Mouse (Mus musculus): ENCODE data around the gene Ppp1r35. TPM values are rescaled to one million over a fixed set of nuclear protein-coding genes. Genes with fewer than 3 reads are reported as not detected.

The Ppp1r35 gene
- polyA plus RNA-seq, 1 experiment from 2014 or later = 30.6 TPM

DNA sequence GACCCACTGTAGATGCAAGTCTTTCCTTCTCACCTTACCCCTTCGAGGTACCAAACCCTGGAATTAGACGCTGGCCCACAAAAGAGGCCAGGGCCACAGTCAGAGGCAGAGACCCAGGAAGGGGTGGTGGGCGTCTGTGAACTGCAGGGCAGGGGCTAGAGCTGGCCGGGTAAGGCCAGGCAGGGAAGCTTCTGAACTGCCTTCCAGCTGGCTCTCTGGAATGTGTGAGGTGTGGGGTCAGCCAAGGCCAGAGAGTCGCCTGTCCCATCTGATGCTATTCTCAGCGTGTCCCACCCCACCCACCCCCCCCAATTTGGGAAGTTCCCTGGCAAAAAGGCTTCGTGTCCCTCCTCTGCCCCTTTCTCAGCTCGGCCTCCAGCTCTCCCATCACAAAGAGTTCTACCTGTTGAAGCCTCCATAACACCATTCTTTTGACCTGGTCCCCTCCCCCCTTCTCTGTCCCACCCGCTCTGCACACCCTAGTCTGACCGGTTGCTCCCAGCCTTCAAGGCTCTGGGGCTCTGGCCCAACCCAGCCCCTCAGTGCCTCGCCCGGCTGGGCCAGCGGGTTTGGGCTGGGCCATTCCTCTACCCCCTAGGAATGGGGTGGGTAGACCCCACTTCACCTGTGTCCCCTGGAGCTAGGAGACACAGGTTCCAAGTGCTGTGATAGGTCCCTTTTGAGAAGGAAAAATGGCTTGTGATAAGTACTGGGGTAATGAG lies 25.4 kb upstream of the Ppp1r35 start:
- Histone ChIP-seq H3K4me1 (peaks cover 15% of the 10 kb centered on the region), H3K9ac (no peak overlapping the region), H3K27ac (peak overlapping the region; percentile 11; the same call in 1 of the 2 replicates), H3K36me3 (peaks cover 64% of the 10 kb centered on the region), H3K9me3 (no peaks in the 10 kb centered on the region), H3K27me3 (no peaks in the 10 kb centered on the region), H3K4me2 (no peak overlapping the region), H3K4me3 (no peak overlapping the region)
- ATAC-seq (ENCODE audit: insufficient number of reproducible peaks, insufficient read depth, low FRiP score, low TSS enrichment, low read depth) = no peak
- 72% methylated on average over 13 of the region's 13 CpGs for WGBS

DNA sequence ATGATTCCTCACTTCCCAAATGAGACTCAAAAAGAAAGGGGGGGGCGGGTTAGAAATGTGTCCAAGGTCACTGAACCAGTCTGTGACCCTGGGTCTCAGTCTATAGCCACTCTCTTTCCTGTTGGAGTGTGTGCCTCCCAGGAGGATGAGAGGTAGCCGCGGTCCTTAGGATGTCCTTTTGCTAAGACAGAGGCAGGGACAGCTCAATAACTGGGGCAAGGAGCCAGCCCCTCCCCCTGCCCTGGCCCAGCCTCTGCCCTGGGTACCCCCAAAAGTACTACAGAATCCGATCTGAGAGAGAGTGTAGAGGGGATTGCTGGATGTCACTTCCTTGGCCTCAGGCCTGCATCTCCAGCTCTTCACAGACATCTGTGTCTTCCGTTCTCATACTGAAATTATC lies 23.2 kb upstream of the Ppp1r35 start:
- peaks cover 16% of the 10 kb centered on the region; the same call in 1 of the 2 replicates for H3K4me1 ChIP-seq
- peaks cover 78% of the 10 kb centered on the region for H3K36me3 ChIP-seq
- H3K9ac ChIP-seq = no peak overlapping the region
- no peak overlapping the region for H3K4me2 ChIP-seq
- H3K27ac ChIP-seq = no peak overlapping the region
- 82% methylated on average over 5 of the region's 5 CpGs for WGBS
- no peaks in the 10 kb centered on the region for H3K27me3 ChIP-seq
- no peak for ATAC-seq (ENCODE audit: insufficient number of reproducible peaks, insufficient read depth, low FRiP score, low TSS enrichment, low read depth)
- H3K4me3 ChIP-seq = no peak overlapping the region
- H3K9me3 ChIP-seq = no peaks in the 10 kb centered on the region

DNA sequence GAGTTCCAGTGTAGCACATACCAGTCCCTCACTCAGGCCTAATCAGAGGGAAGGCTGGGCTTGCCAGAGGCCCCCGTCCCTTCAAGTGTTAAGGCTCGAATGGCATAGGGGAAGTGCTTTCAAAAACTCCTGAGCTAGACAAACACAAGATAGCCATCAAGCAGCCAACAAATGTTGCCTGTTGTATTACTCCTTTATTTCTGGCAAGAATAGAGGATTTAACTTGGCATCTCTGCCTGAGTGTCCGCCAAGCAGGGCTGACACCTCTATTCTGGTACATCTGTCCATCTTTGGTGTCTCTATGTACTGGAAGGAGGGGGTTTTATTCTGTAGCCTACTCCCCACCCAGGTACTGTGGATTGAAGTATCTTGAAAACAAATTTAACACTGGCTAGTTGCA lies 22.5 kb upstream of the Ppp1r35 start:
- ATAC-seq (ENCODE audit: insufficient number of reproducible peaks, insufficient read depth, low FRiP score, low TSS enrichment, low read depth) = no peak
- H3K27ac ChIP-seq = no peak overlapping the region
- WGBS = 68% methylated on average over 3 of the region's 3 CpGs
- no peak overlapping the region for H3K9ac ChIP-seq
- no peak overlapping the region for H3K4me2 ChIP-seq
- H3K27me3 ChIP-seq = no peaks in the 10 kb centered on the region
- H3K36me3 ChIP-seq = peaks cover 71% of the 10 kb centered on the region
- no peaks in the 10 kb centered on the region for H3K9me3 ChIP-seq
- no peak overlapping the region for H3K4me3 ChIP-seq
- peaks cover 16% of the 10 kb centered on the region; the same call in 1 of the 2 replicates for H3K4me1 ChIP-seq

DNA sequence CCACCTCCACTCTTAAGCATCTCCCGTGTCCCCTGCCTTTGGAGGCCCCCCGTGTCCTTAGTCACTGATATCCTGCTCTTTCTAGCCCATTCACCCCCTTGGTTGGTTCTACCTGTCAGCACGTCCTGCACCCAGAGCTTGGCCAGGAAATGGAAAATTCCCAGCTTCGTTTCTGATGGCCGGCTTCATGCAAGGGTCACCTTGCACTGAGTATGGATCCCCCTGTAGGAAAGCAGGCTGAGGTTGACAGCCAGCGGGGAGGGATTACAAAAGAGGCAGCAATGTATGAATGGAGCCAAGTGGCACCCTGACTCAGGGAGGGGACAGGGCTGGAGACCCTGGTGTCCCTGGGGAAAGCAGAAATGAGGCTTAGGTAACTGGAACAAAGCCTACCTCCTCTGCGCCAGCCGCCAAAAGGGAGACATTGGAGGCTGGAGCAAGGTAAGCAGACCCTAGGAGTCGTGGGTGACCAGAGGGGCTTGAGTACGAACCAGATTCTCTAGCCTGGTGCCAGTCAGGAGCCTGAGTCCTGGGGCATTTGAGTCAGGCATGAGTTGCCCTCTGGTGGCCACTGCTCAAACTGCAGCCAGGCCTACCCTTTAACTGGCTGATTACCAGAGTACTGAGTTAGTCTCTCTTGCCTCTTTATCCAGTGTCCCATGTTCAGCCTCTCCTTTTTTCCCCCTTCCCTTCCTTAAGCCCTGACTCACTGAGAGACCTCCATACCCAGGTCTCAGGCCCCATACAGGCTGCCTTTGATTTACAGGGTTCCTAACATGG lies 21.6 kb upstream of the Ppp1r35 start:
- Histone ChIP-seq H3K36me3 (peaks cover 62% of the 10 kb centered on the region), H3K4me2 (no peak overlapping the region), H3K9ac (peak overlapping the region; percentile 49; the same call in 1 of the 2 replicates), H3K4me3 (no peak overlapping the region), H3K27ac (no peak overlapping the region), H3K9me3 (no peaks in the 10 kb centered on the region), H3K4me1 (peaks cover 16% of the 10 kb centered on the region; the same call in 1 of the 2 replicates), H3K27me3 (no peaks in the 10 kb centered on the region)
- 44% methylated on average over 10 of the region's 10 CpGs for WGBS
- ATAC-seq (ENCODE audit: insufficient number of reproducible peaks, insufficient read depth, low FRiP score, low TSS enrichment, low read depth) = no peak

DNA sequence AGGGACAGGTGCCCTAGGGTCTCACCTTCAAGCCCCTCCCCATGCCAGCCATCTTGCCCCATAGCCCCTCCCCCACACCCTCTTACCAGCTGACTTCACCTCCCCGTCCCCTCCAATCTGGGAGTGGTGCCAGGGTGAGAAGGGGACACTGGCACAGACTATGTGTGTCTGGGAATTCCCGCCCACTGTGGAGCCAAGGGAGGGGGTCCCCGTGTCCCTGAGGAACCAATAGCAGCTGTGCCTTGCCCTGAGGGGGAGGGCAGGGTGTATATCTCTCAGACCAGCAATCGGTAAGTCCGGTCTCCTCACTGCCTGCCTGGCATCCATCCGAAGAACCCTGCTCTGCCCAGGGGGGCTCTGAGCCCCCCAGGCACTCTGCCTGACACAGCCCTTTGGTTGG lies 20.8 kb upstream of the Ppp1r35 start:
- H3K9ac ChIP-seq = no peak overlapping the region
- H3K27ac ChIP-seq = no peak overlapping the region
- no peaks in the 10 kb centered on the region for H3K27me3 ChIP-seq
- no peak overlapping the region for H3K4me2 ChIP-seq
- 83% methylated on average over 6 of the region's 6 CpGs for WGBS
- peaks cover 55% of the 10 kb centered on the region for H3K36me3 ChIP-seq
- ATAC-seq (ENCODE audit: insufficient number of reproducible peaks, insufficient read depth, low FRiP score, low TSS enrichment, low read depth) = no peak
- H3K4me3 ChIP-seq = no peak overlapping the region
- H3K9me3 ChIP-seq = no peaks in the 10 kb centered on the region
- H3K4me1 ChIP-seq = peaks cover 16% of the 10 kb centered on the region; the same call in 1 of the 2 replicates

DNA sequence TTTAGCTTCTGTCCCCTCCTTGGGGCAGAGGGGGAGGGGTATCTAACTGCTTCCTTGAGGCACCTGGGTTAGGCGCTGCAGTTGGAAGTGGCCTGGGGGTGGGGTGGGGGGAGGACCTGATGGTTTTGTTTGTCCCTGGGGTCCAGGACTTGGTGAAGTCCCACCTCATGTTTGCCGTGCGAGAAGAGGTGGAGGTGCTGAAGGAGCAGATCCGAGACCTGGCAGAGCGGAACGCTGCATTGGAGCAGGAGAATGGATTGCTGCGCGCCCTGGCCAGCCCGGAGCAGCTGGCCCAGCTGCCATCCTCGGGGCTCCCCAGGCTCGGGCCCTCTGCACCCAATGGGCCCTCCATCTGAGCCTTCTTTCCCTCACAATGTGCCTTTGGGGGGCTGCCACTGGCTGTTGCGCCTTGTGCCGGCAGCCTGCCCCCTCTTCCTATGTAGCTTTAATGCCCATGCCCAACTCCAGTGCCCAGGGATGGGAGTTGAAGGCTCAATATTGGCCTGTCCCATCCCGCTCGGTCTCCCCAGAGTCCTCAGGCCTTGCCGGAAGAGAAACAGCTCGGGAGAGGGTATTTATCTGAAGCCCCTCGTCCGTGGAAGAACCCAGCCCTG lies 19.6 kb upstream of the Ppp1r35 start:
- Histone ChIP-seq H3K27ac (peak overlapping the region; percentile 48), H3K4me3 (no peak overlapping the region), H3K4me1 (peaks cover 16% of the 10 kb centered on the region; the same call in 1 of the 2 replicates), H3K36me3 (peaks cover 45% of the 10 kb centered on the region), H3K9ac (peak overlapping the region; percentile 17; the same call in 1 of the 2 replicates), H3K9me3 (no peaks in the 10 kb centered on the region), H3K4me2 (no peak overlapping the region), H3K27me3 (no peaks in the 10 kb centered on the region)
- 86% methylated on average over 19 of the region's 19 CpGs for WGBS
- no peak for ATAC-seq (ENCODE audit: insufficient number of reproducible peaks, insufficient read depth, low FRiP score, low TSS enrichment, low read depth)

DNA sequence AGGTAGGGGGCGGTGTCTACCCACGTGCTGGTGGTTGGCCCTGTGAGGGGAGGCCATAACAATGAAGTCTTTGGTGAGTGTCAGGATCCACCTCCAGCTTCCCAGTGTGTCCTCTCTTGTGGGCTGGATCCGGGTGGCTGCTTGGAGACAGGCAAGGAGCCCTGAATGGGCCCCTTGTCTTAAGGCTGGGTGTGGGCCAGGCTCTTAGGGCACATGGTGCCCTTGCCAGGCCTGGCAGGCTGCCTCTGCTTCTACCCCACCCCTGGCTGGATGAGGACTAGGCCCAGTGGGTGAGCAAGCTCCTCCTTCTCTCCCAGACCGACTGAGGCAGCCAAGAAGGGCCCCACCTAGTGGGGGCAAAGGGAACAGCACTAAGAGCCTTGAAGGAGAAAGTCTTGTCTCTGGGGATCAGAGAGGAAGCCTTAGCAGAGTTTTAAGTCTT lies 18.7 kb upstream of the Ppp1r35 start:
- Histone ChIP-seq H3K9me3 (no peaks in the 10 kb centered on the region), H3K9ac (no peak overlapping the region), H3K4me1 (peaks cover 16% of the 10 kb centered on the region; the same call in 1 of the 2 replicates), H3K36me3 (peaks cover 41% of the 10 kb centered on the region), H3K4me2 (no peak overlapping the region), H3K27ac (peak overlapping the region; percentile 48; the same call in 1 of the 2 replicates), H3K27me3 (no peaks in the 10 kb centered on the region), H3K4me3 (no peak overlapping the region)
- WGBS = 19% methylated on average over 4 of the region's 4 CpGs
- ATAC-seq (ENCODE audit: insufficient number of reproducible peaks, insufficient read depth, low FRiP score, low TSS enrichment, low read depth) = peak; percentile 75

DNA sequence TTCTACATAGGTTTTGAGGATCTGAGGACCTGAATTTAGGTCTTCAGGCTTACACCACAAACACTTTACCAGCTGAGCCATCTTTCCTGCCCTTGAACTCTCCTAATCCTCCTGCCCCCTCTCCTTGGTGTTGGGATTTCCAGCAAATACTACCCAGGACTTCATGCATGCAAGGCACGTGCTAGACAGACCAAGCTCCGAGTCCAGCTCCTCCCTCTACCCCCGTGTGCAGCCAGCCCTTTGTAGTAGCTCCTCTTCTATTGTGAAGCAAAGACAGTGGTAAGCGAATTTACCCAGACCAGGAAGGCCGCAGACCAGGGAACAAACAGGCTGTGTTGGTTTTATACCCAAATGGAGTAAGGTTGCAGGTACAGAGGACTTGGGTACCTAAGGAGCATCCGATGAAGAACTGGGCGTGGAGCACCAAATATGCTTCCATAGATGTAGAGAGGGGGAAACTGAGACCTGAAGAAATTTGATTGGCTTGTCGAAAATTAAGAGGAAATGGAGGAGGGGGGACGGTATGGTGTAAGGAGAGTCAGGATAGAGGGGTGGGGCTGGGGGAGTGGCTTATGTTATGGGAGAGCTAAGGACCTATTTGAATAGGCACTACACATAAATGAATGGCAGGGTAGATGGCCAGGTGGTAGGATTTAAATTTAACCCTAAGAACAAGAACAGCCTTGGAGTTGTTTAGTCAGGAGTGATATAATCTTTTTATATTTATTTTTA lies 13.9 kb upstream of the Ppp1r35 start:
- H3K9ac ChIP-seq = no peak overlapping the region
- H3K4me1 ChIP-seq = peaks cover 6% of the 10 kb centered on the region; the same call in 1 of the 2 replicates
- H3K27me3 ChIP-seq = no peaks in the 10 kb centered on the region
- H3K4me3 ChIP-seq = no peak overlapping the region
- H3K27ac ChIP-seq = no peak overlapping the region
- no peak for ATAC-seq (ENCODE audit: insufficient number of reproducible peaks, insufficient read depth, low FRiP score, low TSS enrichment, low read depth)
- WGBS = 61% methylated on average over 9 of the region's 9 CpGs
- no peaks in the 10 kb centered on the region for H3K9me3 ChIP-seq
- H3K4me2 ChIP-seq = no peak overlapping the region
- H3K36me3 ChIP-seq = peaks cover 2% of the 10 kb centered on the region

DNA sequence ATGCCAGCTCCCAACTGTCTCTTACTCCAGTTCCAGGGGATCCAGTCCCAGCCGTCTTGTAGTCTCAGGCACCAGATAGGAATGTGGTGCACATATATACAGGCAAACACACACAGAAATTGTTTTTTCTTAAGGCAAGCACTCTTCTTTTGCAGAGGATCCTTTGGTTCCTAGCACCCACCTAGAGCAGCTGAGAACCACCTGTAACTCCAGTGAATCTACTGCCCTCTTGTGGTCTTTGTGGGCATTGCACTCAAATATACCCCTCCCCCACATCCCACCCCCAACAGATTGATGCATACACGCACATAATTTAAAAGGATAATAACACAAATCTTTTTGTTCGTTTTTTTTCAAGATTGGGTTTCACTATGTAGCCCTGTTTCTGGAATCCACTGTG lies 12.4 kb upstream of the Ppp1r35 start:
- Histone ChIP-seq H3K4me2 (no peak overlapping the region), H3K36me3 (no peaks in the 10 kb centered on the region), H3K9ac (no peak overlapping the region), H3K27me3 (no peaks in the 10 kb centered on the region), H3K4me1 (no peaks in the 10 kb centered on the region), H3K27ac (no peak overlapping the region), H3K9me3 (no peaks in the 10 kb centered on the region), H3K4me3 (no peak overlapping the region)
- no peak for ATAC-seq (ENCODE audit: insufficient number of reproducible peaks, insufficient read depth, low FRiP score, low TSS enrichment, low read depth)
- 59% methylated on average over 3 of the region's 3 CpGs for WGBS

DNA sequence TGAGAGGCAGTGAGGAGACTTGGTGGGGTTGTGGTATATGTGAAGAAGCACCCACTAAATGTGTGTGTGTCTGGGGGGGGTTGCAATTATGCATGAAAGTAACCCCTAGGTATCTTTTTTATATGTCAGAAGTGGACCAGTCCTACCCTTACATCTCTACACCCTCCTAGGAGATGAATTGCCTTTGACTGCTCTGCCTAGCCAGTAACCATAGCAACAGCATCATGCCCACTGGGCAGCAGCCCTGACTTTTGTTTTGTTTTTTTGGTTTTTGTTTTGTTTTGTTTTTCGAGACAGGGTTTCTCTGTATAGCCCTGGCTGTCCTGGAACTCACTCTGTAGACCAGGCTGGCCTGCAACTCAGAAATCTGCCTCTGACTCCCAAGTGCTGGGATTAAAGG lies 10.2 kb upstream of the Ppp1r35 start:
- Histone ChIP-seq H3K27me3 (no peaks in the 10 kb centered on the region), H3K4me2 (no peak overlapping the region), H3K4me1 (no peaks in the 10 kb centered on the region), H3K36me3 (no peaks in the 10 kb centered on the region), H3K9ac (no peak overlapping the region), H3K4me3 (no peak overlapping the region), H3K9me3 (no peaks in the 10 kb centered on the region), H3K27ac (no peak overlapping the region)
- 60% methylated on average over 1 of the region's 1 CpGs for WGBS
- ATAC-seq (ENCODE audit: insufficient number of reproducible peaks, insufficient read depth, low FRiP score, low TSS enrichment, low read depth) = no peak

DNA sequence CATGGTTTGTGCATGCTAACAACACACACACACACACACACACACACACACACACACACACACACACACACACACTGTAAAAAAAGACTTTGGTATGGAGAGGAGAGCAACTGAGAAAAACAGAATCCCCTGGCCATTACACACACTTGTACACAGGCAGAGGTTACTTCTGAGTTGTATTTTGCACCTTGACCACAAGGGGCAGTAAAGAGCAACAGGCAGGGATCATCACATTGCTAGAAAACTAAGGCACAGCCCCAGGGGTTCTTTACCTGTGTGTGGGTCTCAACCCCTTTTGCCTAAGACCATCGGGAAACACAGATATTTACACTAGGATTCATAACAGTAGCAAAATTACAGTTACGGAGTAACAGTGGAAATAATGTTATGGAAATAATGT lies 7.9 kb upstream of the Ppp1r35 start:
- Histone ChIP-seq H3K4me2 (no peak overlapping the region), H3K27ac (no peak overlapping the region), H3K4me3 (no peak overlapping the region), H3K27me3 (no peaks in the 10 kb centered on the region), H3K36me3 (no peaks in the 10 kb centered on the region), H3K4me1 (no peaks in the 10 kb centered on the region), H3K9ac (no peak overlapping the region), H3K9me3 (no peaks in the 10 kb centered on the region)
- 48% methylated on average over 2 of the region's 2 CpGs for WGBS
- no peak for ATAC-seq (ENCODE audit: insufficient number of reproducible peaks, insufficient read depth, low FRiP score, low TSS enrichment, low read depth)
